Mouse (Mus musculus) forebrain, embryonic 15.5 days (tissue): ENCODE measurements around the gene Zfp655. TPM values are rescaled to one million over a fixed set of nuclear protein-coding genes. Genes with fewer than 3 reads are reported as not detected.

ENCODE experiments used
- polyA plus RNA-seq: library from polyadenylated mRNA; unstranded; fragments of >200 nt; fragmentation: Nextera tagmentation; extraction: Ambion mirVana; gene quantifications from 2 replicates; pipeline ENCODE4 v1.2.1, GENCODE M21; 2015

Gene Zfp655
- polyA plus RNA-seq, 1 experiment from 2014 or later, result 38.8 TPM

Other genes with a start within 250 kb of the Zfp655 start
- not detected in 2 replicates for gene Gm4871, start 199.0 kb upstream of the Zfp655 start, polyA plus RNA-seq
- not detected in 2 replicates for gene 1700018F24Rik, start 188.7 kb upstream of the Zfp655 start, polyA plus RNA-seq
- 246 and 258 TPM in 2 replicates for gene Arpc1a, start 147.9 kb upstream of the Zfp655 start, polyA plus RNA-seq
- not detected in 2 replicates for gene Kpna7, start 147.7 kb upstream of the Zfp655 start, polyA plus RNA-seq
- gene Arpc1b, start 117.5 kb upstream of the Zfp655 start, polyA plus RNA-seq, result 57.0 and 60.4 TPM in 2 replicates
- 110 and 114 TPM in 2 replicates for gene Pdap1, start 91.5 kb upstream of the Zfp655 start, polyA plus RNA-seq
- 203 and 216 TPM in 2 replicates for gene Bud31, start 91.4 kb upstream of the Zfp655 start, polyA plus RNA-seq
- gene Ptcd1, start 64.6 kb upstream of the Zfp655 start, polyA plus RNA-seq, result 23.3 and 25.1 TPM in 2 replicates
- 54.6 and 56.6 TPM in 2 replicates for gene Cpsf4, start 64.5 kb upstream of the Zfp655 start, polyA plus RNA-seq
- gene Atp5j2, start 39.7 kb upstream of the Zfp655 start, polyA plus RNA-seq, result 603 and 647 TPM in 2 replicates
- gene Zkscan14, start 29.8 kb upstream of the Zfp655 start, polyA plus RNA-seq, result 15.5 and 17.0 TPM in 2 replicates
- gene Zkscan5, start 27.2 kb upstream of the Zfp655 start, polyA plus RNA-seq, result 17.4 and 19.7 TPM in 2 replicates
- gene Zscan25, start 48.8 kb downstream of the Zfp655 start, polyA plus RNA-seq, result 0.76 and 1.0 TPM in 2 replicates
- not detected in 2 replicates for gene Cyp3a57, start 113.6 kb downstream of the Zfp655 start, polyA plus RNA-seq
- not detected in 2 replicates for gene Cyp3a16, start 238.0 kb downstream of the Zfp655 start, polyA plus RNA-seq